Comparison of ENCODE assay signal across 28 mouse cellular contexts in genomic region chr12:111817991-111818390, GRCm38 (mm10). TPM values are rescaled to one million over a fixed set of nuclear protein-coding genes. Genes with fewer than 3 reads are reported as not detected.
DNase-seq lines count a peak whose midpoint lies in the region; ATAC-seq and TF ChIP-seq lines count a peak whose summit lies in the region.
"Had no signal": no experiment of that assay in that cellular context is flagged by ENCODE, and none has a peak within 500 bp of the region (broad histone marks: within the 10 kb centered on the region; RNA-seq: fewer than 3 reads in every experiment).

No protein-coding gene starts in this region.

- H3K4me2 ChIP-seq in liver, embryonic 11.5 days, result peak overlapping the region; percentile 32; the same call in 1 of the 2 replicates
- H3K4me2 ChIP-seq in liver, embryonic 16.5 days (ENCODE audit: low read depth, low read length), result peak overlapping the region; percentile 82
- no peak overlapping the region for H3K4me2 ChIP-seq in kidney, embryonic 16.5 days (replicated peaks; ENCODE audit: low read depth, low read length)
- H3K4me2 ChIP-seq: embryonic facial prominence, embryonic 15.5 days; forebrain, embryonic 13.5 days; heart, embryonic 12.5 days; hindbrain, embryonic 13.5 days; limb, embryonic 15.5 days; midbrain, embryonic 12.5 days; neural tube, embryonic 12.5 days had no signal

- no peak for TF ChIP-seq POLR2A in liver, adult 2 months (IDR thresholded peaks at IDR 0.05; ENCODE audit: extremely low read depth, insufficient read depth, low read length)

- H3K27me3 ChIP-seq in liver, adult 2 months (ENCODE audit: control insufficient read depth, insufficient read depth, low read length), result no peaks in the 10 kb centered on the region
- no peaks in the 10 kb centered on the region for H3K27me3 ChIP-seq in liver, embryonic 11.5 days (replicated peaks; ENCODE audit: control insufficient read depth, insufficient read depth, low read length)
- no peaks in the 10 kb centered on the region for H3K27me3 ChIP-seq in liver, embryonic 16.5 days (ENCODE audit: control insufficient read depth, insufficient read depth, low read depth, low read length)
- no peaks in the 10 kb centered on the region for H3K27me3 ChIP-seq in kidney, embryonic 16.5 days (ENCODE audit: insufficient read depth, low read length)
- H3K27me3 ChIP-seq: embryonic facial prominence, embryonic 15.5 days; forebrain, embryonic 13.5 days; heart, embryonic 12.5 days; limb, embryonic 15.5 days; neural tube, embryonic 12.5 days had no signal

- H3K27ac ChIP-seq in liver, adult 2 months (replicated peaks; ENCODE audit: insufficient read depth, low read depth, low read length), result peak overlapping the region; percentile 68
- peak overlapping the region; percentile 91; the same call in 1 of the 2 replicates for H3K27ac ChIP-seq in liver, embryonic 11.5 days (ENCODE audit: low read depth, low read length)
- H3K27ac ChIP-seq in liver, embryonic 16.5 days (ENCODE audit: low read length), result peak overlapping the region; percentile 96
- no peak overlapping the region for H3K27ac ChIP-seq in kidney, embryonic 16.5 days (ENCODE audit: low read length)
- H3K27ac ChIP-seq: embryonic facial prominence, embryonic 10.5 days; embryonic facial prominence, embryonic 15.5 days; forebrain, embryonic 13.5 days; heart, adult 2 months; hindbrain, embryonic 13.5 days; limb, embryonic 10.5 days; limb, embryonic 15.5 days; midbrain, embryonic 12.5 days; neural tube, embryonic 12.5 days had no signal

- peaks cover 37% of the 10 kb centered on the region for H3K4me1 ChIP-seq in liver, adult 2 months (ENCODE audit: control insufficient read depth, insufficient read depth, low read length)
- H3K4me1 ChIP-seq in liver, embryonic 11.5 days (replicated peaks; ENCODE audit: control insufficient read depth, insufficient read depth, low read length), result peaks cover 59% of the 10 kb centered on the region
- peaks cover 53% of the 10 kb centered on the region for H3K4me1 ChIP-seq in liver, embryonic 16.5 days (ENCODE audit: control insufficient read depth, low read depth, low read length)
- H3K4me1 ChIP-seq in kidney, embryonic 16.5 days (ENCODE audit: insufficient read depth, low read length), result peaks cover 45% of the 10 kb centered on the region

- H3K9ac ChIP-seq in liver, adult 2 months (ENCODE audit: low read depth, low read length), result peak overlapping the region; percentile 16
- H3K9ac ChIP-seq in liver, embryonic 11.5 days (ENCODE audit: low read depth, low read length), result peak overlapping the region; percentile 25; the same call in 1 of the 2 replicates
- H3K9ac ChIP-seq in liver, embryonic 16.5 days (ENCODE audit: low read depth, low read length), result no peak overlapping the region
- H3K9ac ChIP-seq in kidney, embryonic 16.5 days (replicated peaks; ENCODE audit: low read length), result no peak overlapping the region
- H3K9ac ChIP-seq: embryonic facial prominence, embryonic 15.5 days; forebrain, embryonic 13.5 days; heart, embryonic 12.5 days; hindbrain, embryonic 13.5 days; limb, embryonic 15.5 days; midbrain, embryonic 12.5 days; neural tube, embryonic 12.5 days had no signal

- H3K9me3 ChIP-seq in liver, embryonic 11.5 days (ENCODE audit: control insufficient read depth, low read length), result no peaks in the 10 kb centered on the region
- H3K9me3 ChIP-seq in liver, embryonic 16.5 days (replicated peaks; ENCODE audit: control insufficient read depth, low read length), result no peaks in the 10 kb centered on the region
- H3K9me3 ChIP-seq in kidney, embryonic 16.5 days (ENCODE audit: low read length), result no peaks in the 10 kb centered on the region
- H3K9me3 ChIP-seq: embryonic facial prominence, embryonic 10.5 days; embryonic facial prominence, embryonic 15.5 days; forebrain, embryonic 13.5 days; heart, embryonic 12.5 days; hindbrain, embryonic 13.5 days; limb, embryonic 10.5 days; limb, embryonic 15.5 days; midbrain, embryonic 12.5 days; neural tube, embryonic 12.5 days had no signal

- peaks cover 29% of the 10 kb centered on the region for H3K79me2 ChIP-seq in liver, adult 2 months (ENCODE audit: control insufficient read depth, insufficient read depth, low read length)

- no peak for TF ChIP-seq CTCF in liver, adult 2 months (IDR thresholded peaks at IDR 0.05; ENCODE audit: low read depth, low read length)

- peak; percentile 72 for DNase-seq in liver, adult 2 months (ENCODE audit: extremely low read depth, low read depth, low spot score)
- DNase-seq in liver, result no peak
- no peak for DNase-seq in liver, embryonic 11.5 days (ENCODE audit: low spot score)
- no peak for DNase-seq in frontal cortex, adult 2 months (ENCODE audit: extremely low spot score in 1 of 2, low spot score in 1 of 2)
- DNase-seq: B cell, adult 2 months; cerebellum, adult 2 months; cerebellum, postnatal 14 days; gastrocnemius, postnatal 25 days; heart, adult 2 months; heart, postnatal 4 days; kidney, adult 2 months; kidney, postnatal 10 days; layer of hippocampus, postnatal 36 days; lung, postnatal 36 days; right cerebral cortex, adult 18-20 months had no signal

- WGBS in liver, adult 2 months, result 16% methylated on average over 8 of the region's 8 CpGs
- WGBS in liver, embryonic 11.5 days, result 80% methylated on average over 8 of the region's 8 CpGs
- WGBS in liver, embryonic 16.5 days (ENCODE audit: insufficient replicate concordance), result 62% methylated on average over 8 of the region's 8 CpGs
- 87% methylated on average over 8 of the region's 8 CpGs for WGBS in kidney, embryonic 16.5 days

- no peak overlapping the region for H3K4me3 ChIP-seq in liver, adult 2 months (ENCODE audit: insufficient read depth, low read depth, low read length)
- no peak overlapping the region for H3K4me3 ChIP-seq in liver, embryonic 11.5 days (ENCODE audit: low read depth, low read length)
- no peak overlapping the region for H3K4me3 ChIP-seq in liver, embryonic 16.5 days (ENCODE audit: low read depth, low read length)
- H3K4me3 ChIP-seq in kidney, embryonic 16.5 days (ENCODE audit: low read length), result no peak overlapping the region
- H3K4me3 ChIP-seq: embryonic facial prominence, embryonic 10.5 days; embryonic facial prominence, embryonic 15.5 days; forebrain, embryonic 13.5 days; heart, adult 2 months; heart, embryonic 12.5 days; hindbrain, embryonic 13.5 days; limb, embryonic 10.5 days; limb, embryonic 15.5 days; midbrain, embryonic 12.5 days; myocyte; neural tube, embryonic 12.5 days had no signal

- no peaks in the 10 kb centered on the region for H3K36me3 ChIP-seq in liver, adult 2 months (ENCODE audit: control insufficient read depth, insufficient read depth, low read length)
- peaks cover 6% of the 10 kb centered on the region; the same call in 1 of the 2 replicates for H3K36me3 ChIP-seq in liver, embryonic 11.5 days (ENCODE audit: control insufficient read depth, insufficient read depth, low read length)
- peaks cover 7% of the 10 kb centered on the region; the same call in 1 of the 2 replicates for H3K36me3 ChIP-seq in liver, embryonic 16.5 days (ENCODE audit: control insufficient read depth, insufficient read depth)
- H3K36me3 ChIP-seq in kidney, embryonic 16.5 days (ENCODE audit: insufficient read depth, low read length), result peaks cover 3% of the 10 kb centered on the region; the same call in 1 of the 2 replicates
- H3K36me3 ChIP-seq: hindbrain, embryonic 13.5 days; midbrain, embryonic 12.5 days had no signal

- no peak for ATAC-seq in liver, embryonic 11.5 days (replicated peaks; ENCODE audit: low FRiP score)
- ATAC-seq in liver, embryonic 16.5 days (ENCODE audit: low read depth), result no peak
- ATAC-seq in kidney, embryonic 16.5 days (ENCODE audit: low FRiP score, low TSS enrichment), result no peak
- ATAC-seq: activated CD4-positive, CD25-positive, alpha-beta regulatory T cell, adult 4 months; forebrain, embryonic 13.5 days had no signal

RNA-seq across cellular contexts. Expression of gene Zfyve21, which starts 4.0 kb away (rescaled TPM):
- total RNA-seq in liver, adult 2 months (2014; rRNA removed), result 63.3 and 75.6 TPM in 2 replicates
- polyA plus RNA-seq in liver, adult 2 months (2012; rRNA removed), result 65.5 and 72.8 TPM in 2 replicates
- 95.5 and 95.6 TPM in 2 replicates for polyA plus RNA-seq in liver, embryonic 11.5 days (2014; fragmentation: Nextera tagmentation; extraction: Ambion mirVana)
- 70.7 and 76.8 TPM in 2 replicates for polyA plus RNA-seq in liver, embryonic 16.5 days (2015; fragmentation: Nextera tagmentation; extraction: Ambion mirVana)
- 42.4 and 43.3 TPM in 2 replicates for polyA plus RNA-seq in frontal cortex, adult 2 months (2012; rRNA removed)
- polyA plus RNA-seq in kidney, embryonic 16.5 days (2015; fragmentation: Nextera tagmentation; extraction: Ambion mirVana), result 133 and 159 TPM in 2 replicates

RNA-seq across cellular contexts. Expression of gene Xrcc3, which starts 4.3 kb away (rescaled TPM):
- total RNA-seq in liver, adult 2 months (2014; rRNA removed), result 1.1 and 2.6 TPM in 2 replicates
- polyA plus RNA-seq in liver, adult 2 months (2012; rRNA removed), result 4.4 and 4.6 TPM in 2 replicates
- 20.0 and 20.9 TPM in 2 replicates for polyA plus RNA-seq in liver, embryonic 11.5 days (2014; fragmentation: Nextera tagmentation; extraction: Ambion mirVana)
- 3.5 and 5.0 TPM in 2 replicates for polyA plus RNA-seq in liver, embryonic 16.5 days (2015; fragmentation: Nextera tagmentation; extraction: Ambion mirVana)
- 18.7 and 19.9 TPM in 2 replicates for polyA plus RNA-seq in frontal cortex, adult 2 months (2012; rRNA removed)
- 12.4 and 16.1 TPM in 2 replicates for polyA plus RNA-seq in kidney, embryonic 16.5 days (2015; fragmentation: Nextera tagmentation; extraction: Ambion mirVana)

RNA-seq across cellular contexts. Expression of gene Klc1, which starts 59.3 kb away (rescaled TPM):
- total RNA-seq in liver, adult 2 months (2014; rRNA removed), result 15.3 and 18.8 TPM in 2 replicates
- 11.7 and 17.4 TPM in 2 replicates for polyA plus RNA-seq in liver, adult 2 months (2012; rRNA removed)
- 56.8 and 59.3 TPM in 2 replicates for polyA plus RNA-seq in liver, embryonic 11.5 days (2014; fragmentation: Nextera tagmentation; extraction: Ambion mirVana)
- 14.5 and 14.6 TPM in 2 replicates for polyA plus RNA-seq in liver, embryonic 16.5 days (2015; fragmentation: Nextera tagmentation; extraction: Ambion mirVana)
- polyA plus RNA-seq in frontal cortex, adult 2 months (2012; rRNA removed), result 916 and 954 TPM in 2 replicates
- 98.5 and 101 TPM in 2 replicates for polyA plus RNA-seq in kidney, embryonic 16.5 days (2015; fragmentation: Nextera tagmentation; extraction: Ambion mirVana)

Comparison
In these comparisons a context has a peak if more than half of its experiments do, and no peak if none do; other contexts are left out.
1. H3K9ac ChIP-seq: peak in liver, adult 2 months (single experiment) and liver, embryonic 11.5 days (single experiment); none in liver, embryonic 16.5 days (single experiment) and kidney, embryonic 16.5 days (single experiment).